Mouse (Mus musculus) heart, adult 2 months (tissue): ENCODE data around the gene Ptpn11. TPM values are rescaled to one million over a fixed set of nuclear protein-coding genes. Genes with fewer than 3 reads are reported as not detected.

ENCODE experiments used
- DNase-seq, 2 experiments: peaks; one replicate each; pipeline ENCODE4 v3.0.0; 2021
- H3K27ac ChIP-seq: fragments of 200-600 bp; 2 replicates; pipeline ENCODE4 v1.8.1; 2022
- H3K27me3 ChIP-seq: fragments of 200-500 bp; 2 replicates; pipeline ENCODE4 v1.6.1; 2012; ENCODE audit warnings: mild to moderate bottlenecking, low read length, inconsistent platforms, mixed read lengths; ENCODE audit not compliant: control insufficient read depth, insufficient read depth
- H3K36me3 ChIP-seq: fragments of 200-500 bp; 2 replicates; pipeline ENCODE4 v1.6.1; 2012; ENCODE audit warnings: low read length, inconsistent platforms; ENCODE audit not compliant: control insufficient read depth, insufficient read depth
- H3K4me1 ChIP-seq: fragments of 200-500 bp; 2 replicates; pipeline ENCODE4 v1.6.1; 2011; ENCODE audit warnings: low read length; ENCODE audit not compliant: control insufficient read depth, insufficient read depth
- H3K4me3 ChIP-seq: fragments of 200-600 bp; 2 replicates; pipeline ENCODE4 v1.8.1; 2022
- H3K79me2 ChIP-seq: fragments of 200-500 bp; replicated peaks from 2 replicates; pipeline ENCODE4 v1.6.1; 2012; ENCODE audit warnings: mild to moderate bottlenecking, inconsistent platforms, low read length, moderate library complexity, mixed read lengths; ENCODE audit not compliant: control insufficient read depth, insufficient read depth
- H3K9ac ChIP-seq: fragments of 200-500 bp; 2 replicates; pipeline ENCODE4 v1.6.1; 2012; ENCODE audit warnings: low read depth, mild to moderate bottlenecking, control low read depth, inconsistent platforms, low read length, mixed read lengths
- CTCF ChIP-seq: fragments of 200-600 bp; IDR thresholded peaks from 2 replicates; pipeline ENCODE4 v1.8.1; 2022; ENCODE audit warnings: antibody characterized with exemption, mild to moderate bottlenecking, moderate library complexity
- EP300 ChIP-seq: fragments of 200-500 bp; IDR thresholded peaks from 2 replicates; pipeline ENCODE4 v1.6.1; 2011; ENCODE audit warnings: low read depth, low read length, control low read depth; ENCODE audit not compliant: insufficient read depth
- POLR2A ChIP-seq: fragments of 200-500 bp; IDR thresholded peaks from 2 replicates; pipeline ENCODE4 v1.6.1; 2011; ENCODE audit warnings: mild to moderate bottlenecking, low read depth, low read length, control low read depth; ENCODE audit not compliant: insufficient read depth
- WGBS: fragments of 180-500 bp; shearing (Covaris S2); methylation state at CpG from one replicate; pipeline ENCODE4 v1.1.7; 2018; 5-methylcytosine and 5-hydroxymethylcytosine counted together
- intact Hi-C: fragments of 180-260 bp; cut with DNase I; formaldehyde crosslinking; loops from one replicate; pipeline ENCODE4 v1.15.1; 2025
- polyA plus RNA-seq: library from polyadenylated mRNA; depleted of rRNA; stranded (reverse); fragments of >200 nt; gene quantifications from 2 replicates; pipeline ENCODE4 v1.2.3, GENCODE M21; 2012; rRNA removed
- total RNA-seq, 2 experiments: library from RNA; stranded (reverse); gene quantifications; 2 replicates each; pipeline ENCODE4 v1.2.3; 2021

Ptpn11 gene
- total and polyA plus RNA-seq, 3 experiments, result 50.7 to 205 (median 159) TPM

- no peaks in the 10 kb centered on the region for H3K79me2 ChIP-seq
- no peaks in the 10 kb centered on the region for H3K4me1 ChIP-seq
- WGBS, result 88% methylated on average over 7 of the region's 7 CpGs
- no peak overlapping the region for H3K4me3 ChIP-seq
- H3K9ac ChIP-seq, result no peak overlapping the region
- no peak for DNase-seq
- intact Hi-C loops, result no loop called here
- H3K36me3 ChIP-seq, result no peaks in the 10 kb centered on the region
- TF ChIP-seq POLR2A (no peak), CTCF (no peak), EP300 (no peak)
- no peak overlapping the region for H3K27ac ChIP-seq
- H3K27me3 ChIP-seq, result no peaks in the 10 kb centered on the region
These were observed 108.6 kb downstream of the Ptpn11 start for GRCm38 (mm10) chr5:121082605-121083004.

DNA sequence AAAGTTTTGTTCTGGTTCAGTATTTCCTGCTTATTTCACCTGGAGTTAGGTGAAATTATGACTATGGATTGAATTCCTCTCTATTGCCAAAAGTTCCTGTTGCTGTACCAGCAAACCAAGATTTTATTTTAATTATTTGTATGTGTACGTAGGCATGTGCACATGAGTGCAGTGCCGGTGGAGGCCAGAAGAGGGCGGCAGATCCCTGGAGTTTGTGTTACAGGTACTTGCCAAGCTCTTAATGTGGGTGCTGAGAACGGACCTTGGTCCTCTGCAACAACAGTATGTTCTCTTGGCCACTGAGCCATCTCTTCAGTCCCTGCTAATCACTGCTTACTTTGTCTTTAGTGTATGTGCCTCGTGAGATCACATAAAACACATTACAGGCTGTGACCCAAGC, 109.4 kb downstream of the Ptpn11 start:
- no peaks in the 10 kb centered on the region for H3K27me3 ChIP-seq
- H3K9ac ChIP-seq, result no peak overlapping the region
- no peaks in the 10 kb centered on the region for H3K4me1 ChIP-seq
- H3K36me3 ChIP-seq, result no peaks in the 10 kb centered on the region
- H3K27ac ChIP-seq, result no peak overlapping the region
- TF ChIP-seq POLR2A, result no peak
- peak; percentile 9; the same call in 1 of the 2 replicates for TF ChIP-seq CTCF
- H3K4me3 ChIP-seq, result no peak overlapping the region
- H3K79me2 ChIP-seq, result no peaks in the 10 kb centered on the region
- intact Hi-C loops, result no loop called here
- WGBS, result 73% methylated on average over 5 of the region's 5 CpGs
- no peak for DNase-seq

Other genes starting within 250 kb of the Ptpn11 start
- not detected for gene Rph3a, start 181.3 kb downstream of the Ptpn11 start, total RNA-seq
- 0.06 TPM in 1 of 2 replicates, not detected in the other for gene Rph3a, start 181.3 kb downstream of the Ptpn11 start, polyA plus RNA-seq
- 100 to 1,000 TPM; 482 to 571 TPM for gene Rpl6, start 13.1 kb upstream of the Ptpn11 start, total RNA-seq
- 168 and 230 TPM in 2 replicates for gene Rpl6, start 13.1 kb upstream of the Ptpn11 start, polyA plus RNA-seq
- gene Hectd4, start 28.8 kb upstream of the Ptpn11 start, total RNA-seq, result 10 to 100 TPM; 22.6 to 23.1 TPM
- 9.8 and 13.8 TPM in 2 replicates for gene Hectd4, start 28.8 kb upstream of the Ptpn11 start, polyA plus RNA-seq
- gene Trafd1, start 194.2 kb upstream of the Ptpn11 start, total RNA-seq, result 10 to 100 TPM; 47.1 to 57.9 TPM
- 78.0 and 89.5 TPM in 2 replicates for gene Trafd1, start 194.2 kb upstream of the Ptpn11 start, polyA plus RNA-seq
- gene Naa25, start 206.5 kb upstream of the Ptpn11 start, total RNA-seq, result 10 to 100 TPM; 21.3 to 22.5 TPM
- 7.1 and 11.1 TPM in 2 replicates for gene Naa25, start 206.5 kb upstream of the Ptpn11 start, polyA plus RNA-seq